ENCODE assay signal across 16 mouse cellular contexts in the genomic region with DNA sequence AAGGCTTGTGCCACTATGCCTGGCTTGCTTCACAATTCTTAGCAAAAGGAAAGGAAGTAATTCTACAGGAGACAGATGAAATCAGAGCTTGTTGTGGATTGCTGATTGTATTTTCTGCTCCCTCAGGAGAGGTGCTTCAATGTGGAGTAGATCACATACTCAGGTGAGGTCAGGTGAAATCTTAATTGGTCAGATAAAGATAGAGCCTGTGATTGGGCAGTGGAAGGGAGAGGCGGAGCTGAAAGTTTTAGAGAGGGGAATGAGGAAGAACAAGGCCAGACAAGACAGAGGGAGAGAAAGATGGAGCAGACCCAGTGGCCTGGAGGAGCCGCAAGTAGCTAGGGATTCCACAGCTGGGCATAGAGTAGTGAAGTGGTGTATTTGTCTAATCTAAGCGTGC. TPM values are rescaled to one million over a fixed set of nuclear protein-coding genes. Genes with fewer than 3 reads are reported as not detected.
A peak's percentile ranks its signal among the peaks of the same experiment; 100 is the strongest.
DNase-seq lines count a peak whose midpoint lies in the region; ATAC-seq lines count a peak whose summit lies in the region.
"Had no signal": no experiment of that assay in that cellular context is flagged by ENCODE, and none has a peak within 500 bp of the region (broad histone marks: within the 10 kb centered on the region; RNA-seq: fewer than 3 reads in every experiment).

No protein-coding gene starts in this region.

- no peak overlapping the region for H3K4me2 ChIP-seq in limb, embryonic 15.5 days
- no peak overlapping the region for H3K4me2 ChIP-seq in embryonic facial prominence, embryonic 14.5 days (ENCODE audit: low read depth, low read length)
- H3K4me2 ChIP-seq in stomach, embryonic 15.5 days: no peak overlapping the region
- H3K4me2 ChIP-seq in midbrain, embryonic 15.5 days: no peak overlapping the region
- H3K4me2 ChIP-seq in neural tube, embryonic 15.5 days: no peak overlapping the region
- H3K4me2 ChIP-seq: forebrain, embryonic 13.5 days; heart, embryonic 15.5 days; hindbrain, embryonic 15.5 days had no signal

- no peaks in the 10 kb centered on the region for H3K4me1 ChIP-seq in limb, embryonic 15.5 days
- H3K4me1 ChIP-seq in limb, embryonic 10.5 days: no peaks in the 10 kb centered on the region
- H3K4me1 ChIP-seq in embryonic facial prominence, embryonic 14.5 days (ENCODE audit: control insufficient read depth, insufficient read depth, low read length): no peaks in the 10 kb centered on the region
- H3K4me1 ChIP-seq in stomach, embryonic 15.5 days: no peaks in the 10 kb centered on the region
- H3K4me1 ChIP-seq in midbrain, embryonic 15.5 days: no peaks in the 10 kb centered on the region
- 0 out of 2 replicates have a peak, but pooled peaks cover 2% of the 10 kb centered on the region for H3K4me1 ChIP-seq in neural tube, embryonic 15.5 days
- H3K4me1 ChIP-seq: heart, embryonic 15.5 days; hindbrain, embryonic 15.5 days; midbrain, embryonic 10.5 days had no signal

- ATAC-seq in limb, embryonic 15.5 days (ENCODE audit: insufficient number of reproducible peaks, low FRiP score, low TSS enrichment, low read depth): no peak
- no peak for ATAC-seq in embryonic facial prominence, embryonic 14.5 days (ENCODE audit: low read depth)
- ATAC-seq in stomach, embryonic 15.5 days (ENCODE audit: insufficient read depth, low FRiP score, low read depth): no peak
- no peak for ATAC-seq in midbrain, embryonic 15.5 days (replicated peaks)
- no peak for ATAC-seq in neural tube, embryonic 15.5 days (ENCODE audit: low FRiP score)
- ATAC-seq: forebrain, embryonic 13.5 days; intestine, postnatal 0 days had no signal

- H3K4me3 ChIP-seq in limb, embryonic 15.5 days: no peak overlapping the region
- no peak overlapping the region for H3K4me3 ChIP-seq in limb, embryonic 10.5 days
- H3K4me3 ChIP-seq in embryonic facial prominence, embryonic 14.5 days (ENCODE audit: low read depth, low read length): no peak overlapping the region
- no peak overlapping the region for H3K4me3 ChIP-seq in stomach, embryonic 15.5 days (replicated peaks)
- no peak overlapping the region for H3K4me3 ChIP-seq in midbrain, embryonic 15.5 days
- H3K4me3 ChIP-seq in neural tube, embryonic 15.5 days (replicated peaks): no peak overlapping the region
- H3K4me3 ChIP-seq: forebrain, embryonic 13.5 days; heart, embryonic 15.5 days; hindbrain, embryonic 15.5 days; midbrain, embryonic 10.5 days had no signal

- DNase-seq in limb, embryonic 10.5 days (ENCODE audit: low spot score): no peak
- peak; percentile 30 for DNase-seq in R1 (ENCODE audit: low read depth, low spot score)
- no peak for DNase-seq in embryonic facial prominence, embryonic 14.5 days (ENCODE audit: low spot score)
- DNase-seq: adrenal gland, adult 2 months; heart, postnatal 4 days; liver; thymus, postnatal 4 days had no signal

- WGBS in limb, embryonic 15.5 days: 86% methylated on average over 3 of the region's 3 CpGs
- 95% methylated on average over 3 of the region's 3 CpGs for WGBS in limb, embryonic 10.5 days
- 89% methylated on average over 3 of the region's 3 CpGs for WGBS in embryonic facial prominence, embryonic 14.5 days
- WGBS in stomach, embryonic 15.5 days: 86% methylated on average over 3 of the region's 3 CpGs
- 95% methylated on average over 3 of the region's 3 CpGs for WGBS in midbrain, embryonic 15.5 days
- 99% methylated on average over 3 of the region's 3 CpGs for WGBS in neural tube, embryonic 15.5 days

- no peaks in the 10 kb centered on the region for H3K27me3 ChIP-seq in limb, embryonic 15.5 days
- no peaks in the 10 kb centered on the region for H3K27me3 ChIP-seq in limb, embryonic 10.5 days (ENCODE audit: low read depth, poor library complexity, severe bottlenecking)
- H3K27me3 ChIP-seq in embryonic facial prominence, embryonic 14.5 days (replicated peaks; ENCODE audit: control insufficient read depth, insufficient read depth, low read length): no peaks in the 10 kb centered on the region
- H3K27me3 ChIP-seq in stomach, embryonic 15.5 days (replicated peaks): no peaks in the 10 kb centered on the region
- H3K27me3 ChIP-seq in midbrain, embryonic 15.5 days (replicated peaks): no peaks in the 10 kb centered on the region
- no peaks in the 10 kb centered on the region for H3K27me3 ChIP-seq in neural tube, embryonic 15.5 days (replicated peaks)
- H3K27me3 ChIP-seq: forebrain, embryonic 13.5 days; heart, embryonic 15.5 days; hindbrain, embryonic 15.5 days had no signal

- peaks cover 10% of the 10 kb centered on the region for H3K36me3 ChIP-seq in limb, embryonic 15.5 days
- H3K36me3 ChIP-seq in limb, embryonic 10.5 days: peaks cover 29% of the 10 kb centered on the region
- peaks cover 6% of the 10 kb centered on the region; the same call in 1 of the 2 replicates for H3K36me3 ChIP-seq in embryonic facial prominence, embryonic 14.5 days (ENCODE audit: control insufficient read depth, insufficient read depth, low read length)
- H3K36me3 ChIP-seq in stomach, embryonic 15.5 days: no peaks in the 10 kb centered on the region
- H3K36me3 ChIP-seq in midbrain, embryonic 15.5 days (replicated peaks): no peaks in the 10 kb centered on the region
- no peaks in the 10 kb centered on the region for H3K36me3 ChIP-seq in neural tube, embryonic 15.5 days
- H3K36me3 ChIP-seq: heart, embryonic 15.5 days; hindbrain, embryonic 15.5 days had no signal

- no peak overlapping the region for H3K9ac ChIP-seq in limb, embryonic 15.5 days
- no peak overlapping the region for H3K9ac ChIP-seq in embryonic facial prominence, embryonic 14.5 days (ENCODE audit: low read depth, low read length)
- H3K9ac ChIP-seq in stomach, embryonic 15.5 days: no peak overlapping the region
- no peak overlapping the region for H3K9ac ChIP-seq in midbrain, embryonic 15.5 days
- H3K9ac ChIP-seq in neural tube, embryonic 15.5 days (replicated peaks): no peak overlapping the region
- H3K9ac ChIP-seq: forebrain, embryonic 13.5 days; heart, embryonic 15.5 days; hindbrain, embryonic 15.5 days had no signal

- H3K27ac ChIP-seq in limb, embryonic 15.5 days: 0 out of 2 replicates have a peak overlapping the region, but pooled peaks have one; percentile 33
- no peak overlapping the region for H3K27ac ChIP-seq in limb, embryonic 10.5 days
- 0 out of 2 replicates have a peak overlapping the region, but pooled peaks have one; percentile 44 for H3K27ac ChIP-seq in embryonic facial prominence, embryonic 14.5 days (replicated peaks; ENCODE audit: low read depth, low read length)
- H3K27ac ChIP-seq in stomach, embryonic 15.5 days: 0 out of 2 replicates have a peak overlapping the region, but pooled peaks have one; percentile 40
- no peak overlapping the region for H3K27ac ChIP-seq in midbrain, embryonic 15.5 days
- no peak overlapping the region for H3K27ac ChIP-seq in neural tube, embryonic 15.5 days (replicated peaks)
- H3K27ac ChIP-seq: forebrain, embryonic 13.5 days; heart, embryonic 15.5 days; hindbrain, embryonic 15.5 days; midbrain, embryonic 10.5 days had no signal

- no peaks in the 10 kb centered on the region for H3K9me3 ChIP-seq in limb, embryonic 15.5 days
- H3K9me3 ChIP-seq in limb, embryonic 10.5 days (replicated peaks): no peaks in the 10 kb centered on the region
- no peaks in the 10 kb centered on the region for H3K9me3 ChIP-seq in embryonic facial prominence, embryonic 14.5 days (ENCODE audit: control insufficient read depth, low read length)
- no peaks in the 10 kb centered on the region for H3K9me3 ChIP-seq in stomach, embryonic 15.5 days
- no peaks in the 10 kb centered on the region for H3K9me3 ChIP-seq in midbrain, embryonic 15.5 days
- H3K9me3 ChIP-seq in neural tube, embryonic 15.5 days (replicated peaks): no peaks in the 10 kb centered on the region
- H3K9me3 ChIP-seq: forebrain, embryonic 13.5 days; heart, embryonic 15.5 days; hindbrain, embryonic 15.5 days; midbrain, embryonic 10.5 days had no signal

RNA-seq across cellular contexts. Expression of gene Numb, which starts 39.6 kb away (rescaled TPM):
- polyA plus RNA-seq in limb, embryonic 15.5 days (2015; fragmentation: Nextera tagmentation; extraction: Ambion mirVana): 36.6 and 37.5 TPM in 2 replicates
- 32.7 and 37.4 TPM in 2 replicates for polyA plus RNA-seq in limb, embryonic 10.5 days (2016; fragmentation: Nextera tagmentation; extraction: Ambion mirVana)
- 29.9 and 33.1 TPM in 2 replicates for polyA plus RNA-seq in embryonic facial prominence, embryonic 14.5 days (2014; fragmentation: Nextera tagmentation; extraction: Ambion mirVana)
- polyA plus RNA-seq in stomach, embryonic 15.5 days (2015; fragmentation: Nextera tagmentation; extraction: Ambion mirVana): 29.8 and 34.1 TPM in 2 replicates
- polyA plus RNA-seq in midbrain, embryonic 15.5 days (2015; fragmentation: Nextera tagmentation; extraction: Ambion mirVana): 16.0 and 17.5 TPM in 2 replicates
- polyA plus RNA-seq in neural tube, embryonic 15.5 days (2015; fragmentation: Nextera tagmentation; extraction: Ambion mirVana): 14.9 and 17.4 TPM in 2 replicates

Comparison
In these comparisons a context has a peak if more than half of its experiments do, and no peak if none do; other contexts are left out.
1. H3K27ac ChIP-seq: peak in limb, embryonic 15.5 days (single experiment), embryonic facial prominence, embryonic 14.5 days (single experiment) and stomach, embryonic 15.5 days (single experiment); none in limb, embryonic 10.5 days (single experiment), midbrain, embryonic 15.5 days (single experiment) and neural tube, embryonic 15.5 days (single experiment).